Mouse (Mus musculus): ENCODE results near the gene Pdzd4. TPM values are rescaled to one million over a fixed set of nuclear protein-coding genes. Genes with fewer than 3 reads are reported as not detected.

Gene Pdzd4
- polyA plus RNA-seq, 1 experiment from 2014 or later: 0.38 TPM

GRCm38 (mm10) chrX:73816596-73817314 is 8.0 kb downstream of the Pdzd4 start:
- Histone ChIP-seq H3K4me1 (no peaks in the 10 kb centered on the region), H3K27ac (no peak overlapping the region), H3K36me3 (no peaks in the 10 kb centered on the region), H3K4me3 (no peak overlapping the region), H3K9me3 (no peaks in the 10 kb centered on the region), H3K27me3 (ENCODE audit: insufficient read depth, poor library complexity, severe bottlenecking) (peaks cover 17% of the 10 kb centered on the region; the same call in 1 of the 2 replicates)
- WGBS: 46% methylated on average over 3 of the region's 3 CpGs
- DNase-seq (ENCODE audit: low spot score): no peak

- peak overlapping the region; percentile 72 for H3K27ac ChIP-seq
- DNase-seq (ENCODE audit: low spot score): no peak
- 14% methylated on average over 14 of the region's 14 CpGs for WGBS
These were observed 9.7 kb downstream of the Pdzd4 start for GRCm38 (mm10) chrX:73815072-73815471.

GRCm38 (mm10) chrX:73805814-73806213 is 19.0 kb downstream of the Pdzd4 start:
- Histone ChIP-seq H3K27ac (no peak overlapping the region), H3K4me1 (no peaks in the 10 kb centered on the region), H3K4me3 (no peak overlapping the region), H3K9me3 (no peaks in the 10 kb centered on the region), H3K27me3 (ENCODE audit: insufficient read depth, poor library complexity, severe bottlenecking) (no peaks in the 10 kb centered on the region), H3K36me3 (no peaks in the 10 kb centered on the region)
- DNase-seq (ENCODE audit: low spot score): no peak
- 67% methylated on average over 1 of the region's 1 CpGs for WGBS

More at GRCm38 (mm10) chrX:73815072-73815471, 9.7 kb downstream of the Pdzd4 start:
- Histone ChIP-seq H3K9me3 (no peaks in the 10 kb centered on the region), H3K4me3 (peak overlapping the region; percentile 47), H3K27me3 (ENCODE audit: insufficient read depth, poor library complexity, severe bottlenecking) (peaks cover 16% of the 10 kb centered on the region; the same call in 1 of the 2 replicates), H3K4me1 (no peaks in the 10 kb centered on the region), H3K36me3 (no peaks in the 10 kb centered on the region)

- Histone ChIP-seq H3K9me3 (no peaks in the 10 kb centered on the region), H3K27me3 (ENCODE audit: insufficient read depth, poor library complexity, severe bottlenecking) (peaks cover 18% of the 10 kb centered on the region; the same call in 1 of the 2 replicates), H3K27ac (no peak overlapping the region), H3K4me3 (no peak overlapping the region), H3K36me3 (no peaks in the 10 kb centered on the region), H3K4me1 (no peaks in the 10 kb centered on the region)
- 25% methylated on average over 9 of the region's 9 CpGs for WGBS
- DNase-seq (ENCODE audit: low spot score): peak; percentile 78
These were observed 26.3 kb downstream of the Pdzd4 start for GRCm38 (mm10) chrX:73798502-73798901.

GRCm38 (mm10) chrX:73797511-73797910 is 27.3 kb downstream of the Pdzd4 start:
- no peak for DNase-seq (ENCODE audit: low spot score)
- H3K9me3 ChIP-seq: no peaks in the 10 kb centered on the region
- 84% methylated on average over 2 of the region's 2 CpGs for WGBS
- H3K4me3 ChIP-seq: no peak overlapping the region
- H3K27me3 ChIP-seq (ENCODE audit: insufficient read depth, poor library complexity, severe bottlenecking): peaks cover 18% of the 10 kb centered on the region; the same call in 1 of the 2 replicates
- no peaks in the 10 kb centered on the region for H3K36me3 ChIP-seq
- H3K27ac ChIP-seq: no peak overlapping the region
- no peaks in the 10 kb centered on the region for H3K4me1 ChIP-seq

GRCm38 (mm10) chrX:73793505-73793904 is 31.3 kb downstream of the Pdzd4 start:
- H3K4me1 ChIP-seq: 0 out of 2 replicates have a peak, but pooled peaks cover under 1% of the 10 kb centered on the region
- WGBS: 46% methylated on average over 1 of the region's 1 CpGs
- H3K36me3 ChIP-seq: peaks cover 25% of the 10 kb centered on the region
- peaks cover 7% of the 10 kb centered on the region; the same call in 1 of the 2 replicates for H3K27me3 ChIP-seq (ENCODE audit: insufficient read depth, poor library complexity, severe bottlenecking)
- H3K27ac ChIP-seq: no peak overlapping the region
- DNase-seq (ENCODE audit: low spot score): no peak
- no peaks in the 10 kb centered on the region for H3K9me3 ChIP-seq
- no peak overlapping the region for H3K4me3 ChIP-seq

- H3K4me1 ChIP-seq: 0 out of 2 replicates have a peak, but pooled peaks cover 3% of the 10 kb centered on the region
- H3K9me3 ChIP-seq: no peaks in the 10 kb centered on the region
- H3K36me3 ChIP-seq: peaks cover 25% of the 10 kb centered on the region
- no peak overlapping the region for H3K4me3 ChIP-seq
- H3K27me3 ChIP-seq (ENCODE audit: insufficient read depth, poor library complexity, severe bottlenecking): peaks cover 7% of the 10 kb centered on the region; the same call in 1 of the 2 replicates
- DNase-seq (ENCODE audit: low spot score): no peak
- no peak overlapping the region for H3K27ac ChIP-seq
These were observed 31.7 kb downstream of the Pdzd4 start for GRCm38 (mm10) chrX:73793039-73793438.

GRCm38 (mm10) chrX:73788501-73788900 is 36.3 kb downstream of the Pdzd4 start:
- no peaks in the 10 kb centered on the region for H3K9me3 ChIP-seq
- peak overlapping the region; percentile 67; the same call in 1 of the 2 replicates for H3K4me3 ChIP-seq
- WGBS: 89% methylated on average over 1 of the region's 1 CpGs
- peaks cover 9% of the 10 kb centered on the region; the same call in 1 of the 2 replicates for H3K4me1 ChIP-seq
- DNase-seq (ENCODE audit: low spot score): peak; percentile 48
- H3K27ac ChIP-seq: no peak overlapping the region
- peaks cover 25% of the 10 kb centered on the region for H3K36me3 ChIP-seq
- peaks cover 17% of the 10 kb centered on the region; the same call in 1 of the 2 replicates for H3K27me3 ChIP-seq (ENCODE audit: insufficient read depth, poor library complexity, severe bottlenecking)

GRCm38 (mm10) chrX:73787225-73787558 is 37.6 kb downstream of the Pdzd4 start:
- peaks cover 17% of the 10 kb centered on the region; the same call in 1 of the 2 replicates for H3K27me3 ChIP-seq (ENCODE audit: insufficient read depth, poor library complexity, severe bottlenecking)
- H3K4me1 ChIP-seq: peaks cover 9% of the 10 kb centered on the region; the same call in 1 of the 2 replicates
- H3K27ac ChIP-seq: peak overlapping the region; percentile 89
- 20% methylated on average over 22 of the region's 22 CpGs for WGBS
- DNase-seq (ENCODE audit: low spot score): no peak
- H3K36me3 ChIP-seq: peaks cover 25% of the 10 kb centered on the region
- H3K9me3 ChIP-seq: no peaks in the 10 kb centered on the region
- peak overlapping the region; percentile 67 for H3K4me3 ChIP-seq

GRCm38 (mm10) chrX:73786364-73787224 is 38.2 kb downstream of the Pdzd4 start, which contains the start of the genes Idh3g and Ssr4:
TSS of gene Idh3g (minus strand) at chrX:73786897.
TSS of gene Ssr4 (plus strand) at chrX:73787028.
- Histone ChIP-seq H3K4me3 (peak within 1 kb of the TSS; percentile 67), H3K27me3 (ENCODE audit: insufficient read depth, poor library complexity, severe bottlenecking) (peaks cover 17% of the 10 kb centered on the region; the same call in 1 of the 2 replicates)
- WGBS: 12% methylated on average over 52 of the region's 52 CpGs

GRCm38 (mm10) chrX:73785666-73786065 is 39.1 kb downstream of the Pdzd4 start:
- no peak for DNase-seq (ENCODE audit: low spot score)
- H3K4me1 ChIP-seq: peaks cover 9% of the 10 kb centered on the region; the same call in 1 of the 2 replicates
- peak overlapping the region; percentile 67 for H3K4me3 ChIP-seq
- H3K9me3 ChIP-seq: no peaks in the 10 kb centered on the region
- H3K27me3 ChIP-seq (ENCODE audit: insufficient read depth, poor library complexity, severe bottlenecking): peaks cover 17% of the 10 kb centered on the region; the same call in 1 of the 2 replicates
- H3K27ac ChIP-seq: peak overlapping the region; percentile 89
- H3K36me3 ChIP-seq: peaks cover 32% of the 10 kb centered on the region

More at GRCm38 (mm10) chrX:73786364-73787224, 38.2 kb downstream of the Pdzd4 start, which contains the start of the genes Idh3g and Ssr4:
- Histone ChIP-seq H3K27ac (peak within 1 kb of the TSS; percentile 89), H3K4me1 (peaks cover 9% of the 10 kb centered on the region; the same call in 1 of the 2 replicates), H3K9me3 (no peaks in the 10 kb centered on the region), H3K36me3 (peaks cover 31% of the 10 kb centered on the region)
- DNase-seq (ENCODE audit: low spot score): peak; percentile 96

- no peak for DNase-seq (ENCODE audit: low spot score)
- Histone ChIP-seq H3K9me3 (no peaks in the 10 kb centered on the region), H3K36me3 (peaks cover 50% of the 10 kb centered on the region), H3K4me1 (peaks cover 6% of the 10 kb centered on the region; the same call in 1 of the 2 replicates), H3K27me3 (ENCODE audit: insufficient read depth, poor library complexity, severe bottlenecking) (peaks cover 14% of the 10 kb centered on the region; the same call in 1 of the 2 replicates), H3K4me3 (no peak overlapping the region), H3K27ac (no peak overlapping the region)
- 86% methylated on average over 3 of the region's 3 CpGs for WGBS
These were observed 42.5 kb downstream of the Pdzd4 start for GRCm38 (mm10) chrX:73782227-73782626.
